Comparison of ENCODE assay signal across 9 mouse cellular contexts in genomic region chr11:24296893-24297624, GRCm38 (mm10).
DNase-seq lines count a peak whose midpoint lies in the region; ATAC-seq and TF ChIP-seq lines count a peak whose summit lies in the region.
"Had no signal": no experiment of that assay in that cellular context is flagged by ENCODE, and none has a peak within 500 bp of the region (broad histone marks: within the 10 kb centered on the region; RNA-seq: fewer than 3 reads in every experiment).

No protein-coding gene starts in this region.

- peak; percentile 3; the same call in 1 of the 2 replicates for ATAC-seq in forebrain, postnatal 0 days
- ATAC-seq in limb, embryonic 13.5 days (ENCODE audit: low FRiP score, low read depth): peak; percentile 83

- H3K36me3 ChIP-seq in forebrain, postnatal 0 days (ENCODE audit: insufficient read depth): no peaks in the 10 kb centered on the region
- H3K36me3 ChIP-seq in limb, embryonic 13.5 days: no peaks in the 10 kb centered on the region
- H3K36me3 ChIP-seq: liver, embryonic 15.5 days had no signal

- 17% methylated on average over 12 of the region's 12 CpGs for WGBS in forebrain, postnatal 0 days
- 10% methylated on average over 12 of the region's 12 CpGs for WGBS in limb, embryonic 13.5 days

- H3K4me3 ChIP-seq in forebrain, postnatal 0 days (ENCODE audit: low read depth, low read length): no peak overlapping the region
- H3K4me3 ChIP-seq in limb, embryonic 13.5 days: no peak overlapping the region
- H3K4me3 ChIP-seq: liver, embryonic 15.5 days had no signal

- H3K9me3 ChIP-seq in forebrain, postnatal 0 days (ENCODE audit: low read length): no peaks in the 10 kb centered on the region
- no peaks in the 10 kb centered on the region for H3K9me3 ChIP-seq in limb, embryonic 13.5 days
- H3K9me3 ChIP-seq: liver, embryonic 15.5 days had no signal

- no peaks in the 10 kb centered on the region for H3K27me3 ChIP-seq in forebrain, postnatal 0 days (ENCODE audit: insufficient read depth, low read length)
- no peaks in the 10 kb centered on the region for H3K27me3 ChIP-seq in limb, embryonic 13.5 days
- H3K27me3 ChIP-seq: liver, embryonic 15.5 days had no signal

- intact Hi-C loops in heart, postnatal 25 days (cut with DNase I): no loop called here

- no peak overlapping the region for H3K9ac ChIP-seq in forebrain, postnatal 0 days
- H3K9ac ChIP-seq in limb, embryonic 13.5 days: no peak overlapping the region
- H3K9ac ChIP-seq: liver, embryonic 15.5 days had no signal

- no peaks in the 10 kb centered on the region for H3K4me1 ChIP-seq in forebrain, postnatal 0 days (ENCODE audit: insufficient read depth)
- peaks cover 51% of the 10 kb centered on the region for H3K4me1 ChIP-seq in limb, embryonic 13.5 days
- H3K4me1 ChIP-seq: liver, embryonic 15.5 days had no signal

- no peak overlapping the region for H3K4me2 ChIP-seq in forebrain, postnatal 0 days (ENCODE audit: low read depth)
- peak overlapping the region; percentile 42 for H3K4me2 ChIP-seq in limb, embryonic 13.5 days (replicated peaks)
- H3K4me2 ChIP-seq: liver, embryonic 15.5 days had no signal

- DNase-seq in heart, adult 18-20 months: peak; percentile 4 to 12
- no peak for DNase-seq in heart, postnatal 25 days (ENCODE audit: low spot score)
- DNase-seq in NIH3T3 (ENCODE audit: low read depth): peak; percentile 6
- DNase-seq in forebrain, postnatal 0 days: peak; percentile 55
- no peak for DNase-seq in gastrocnemius, postnatal 25 days
- no peak for DNase-seq in cerebellum, postnatal 25 days
- DNase-seq in layer of hippocampus, adult 9-10 months (ENCODE audit: low spot score): no peak

- no peak for TF ChIP-seq CTCF in forebrain, postnatal 0 days (IDR thresholded peaks at IDR 0.05; ENCODE audit: low read depth)

- no peak overlapping the region for H3K27ac ChIP-seq in forebrain, postnatal 0 days (ENCODE audit: low read depth, low read length)
- H3K27ac ChIP-seq in limb, embryonic 13.5 days: peak overlapping the region; percentile 72
- H3K27ac ChIP-seq: liver, embryonic 15.5 days had no signal

Comparison
In these comparisons a context has a peak if more than half of its experiments do, and no peak if none do; other contexts are left out.
1. DNase-seq: peak in heart, adult 18-20 months (2 of 2), NIH3T3 (single experiment) and forebrain, postnatal 0 days (single experiment); none in heart, postnatal 25 days (single experiment), gastrocnemius, postnatal 25 days (single experiment), cerebellum, postnatal 25 days (0 of 2) and layer of hippocampus, adult 9-10 months (single experiment).